Mouse (Mus musculus) heart, embryonic 14.5 days (tissue): Measurements from ENCODE around the gene 4430402I18Rik. TPM values are rescaled to one million over a fixed set of nuclear protein-coding genes. Genes with fewer than 3 reads are reported as not detected.
A peak's percentile ranks its signal among the peaks of the same experiment; 100 is the strongest.

Source experiments
- ATAC-seq: fragments of 200-750 bp; cut with Nextera tagmentation; 2 replicates; pipeline ENCODE4 v1.8.0; 2017; ENCODE audit warnings: low read depth, moderate TSS enrichment; ENCODE audit not compliant: insufficient number of reproducible peaks, insufficient read depth, low FRiP score
- H3K27ac ChIP-seq, 2 experiments: fragments of 200-500 bp in 1 of 2; fragments of 300-500 bp in 1 of 2; sonication (generic) in 1 of 2; replicated peaks in 1 of 2; 2 replicates each; pipeline ENCODE4 v1.5.1; 2012 to 2014; ENCODE audit warnings: low read depth in 2 of 2, low read length in 2 of 2, control low read depth in 1 of 2, mild to moderate bottlenecking in 1 of 2, mixed read lengths in 1 of 2; ENCODE audit not compliant: control insufficient read depth in 1 of 2, insufficient read depth in 1 of 2
- H3K27me3 ChIP-seq: fragments of 300-500 bp; sonication (generic); 2 replicates; pipeline ENCODE4 v1.6.1; 2014; ENCODE audit warnings: mild to moderate bottlenecking, low read length, control low read depth; ENCODE audit not compliant: control insufficient read depth, insufficient read depth
- H3K36me3 ChIP-seq: fragments of 300-500 bp; sonication (generic); 2 replicates; pipeline ENCODE4 v1.6.1; 2014; ENCODE audit warnings: mild to moderate bottlenecking, control low read depth, low read length, mixed read lengths; ENCODE audit not compliant: control insufficient read depth, insufficient read depth
- H3K4me1 ChIP-seq, 2 experiments: fragments of 200-500 bp in 1 of 2; fragments of 300-500 bp in 1 of 2; sonication (generic) in 1 of 2; 2 replicates each; pipeline ENCODE4 v1.6.1; 2012 to 2014; ENCODE audit warnings: low read length in 2 of 2, control low read depth in 1 of 2, mixed read lengths in 1 of 2; ENCODE audit not compliant: control insufficient read depth in 2 of 2, insufficient read depth in 2 of 2
- H3K4me2 ChIP-seq: fragments of 300-500 bp; sonication (generic); 2 replicates; pipeline ENCODE4 v1.6.1; 2014; ENCODE audit warnings: mild to moderate bottlenecking, low read length
- H3K4me3 ChIP-seq, 2 experiments: fragments of 200-500 bp in 1 of 2; fragments of 300-500 bp in 1 of 2; sonication (generic) in 1 of 2; 2 replicates each; pipeline ENCODE4 v1.5.1; 2012 to 2014; ENCODE audit warnings: low read length in 2 of 2, mild to moderate bottlenecking in 2 of 2, control low read depth in 1 of 2, low read depth in 1 of 2, moderate library complexity in 1 of 2; ENCODE audit not compliant: control insufficient read depth in 1 of 2, insufficient read depth in 1 of 2
- H3K9ac ChIP-seq: fragments of 300-500 bp; sonication (generic); 2 replicates; pipeline ENCODE4 v1.6.1; 2014; ENCODE audit warnings: mild to moderate bottlenecking, low read length
- H3K9me3 ChIP-seq: fragments of 300-500 bp; sonication (generic); 2 replicates; pipeline ENCODE4 v1.6.1; 2016; ENCODE audit warnings: low read length, control low read depth; ENCODE audit not compliant: control insufficient read depth
- WGBS: fragments of 180-500 bp; shearing (Covaris S2); extraction: QIAGEN DNeasy Blood & Tissue Kit; methylation state at CpG from one replicate; pipeline ENCODE4 v1.1.7; 2014; 5-methylcytosine and 5-hydroxymethylcytosine counted together
- polyA plus RNA-seq: library from polyadenylated mRNA; unstranded; fragments of >200 nt; fragmentation: Nextera tagmentation; extraction: Ambion mirVana; gene quantifications from 2 replicates; pipeline ENCODE4 v1.2.1, GENCODE M21; 2014

4430402I18Rik gene
- polyA plus RNA-seq: 8.2 and 10.5 TPM in 2 replicates

- 12% methylated on average over 11 of the region's 11 CpGs for WGBS
- Histone ChIP-seq H3K4me3 (no peak within 1 kb of the TSS), H3K36me3 (no peaks in the 10 kb centered on the region), H3K27me3 (no peaks in the 10 kb centered on the region), H3K9me3 (no peaks in the 10 kb centered on the region), H3K4me2 (0 out of 2 replicates have a peak within 1 kb of the TSS, but pooled peaks have one; percentile 36), H3K27ac (no peak within 1 kb of the TSS), H3K9ac (no peak within 1 kb of the TSS), H3K4me1 (peaks cover 6 to 29% of the 10 kb centered on the region in 2 experiments)
- no peak for ATAC-seq
Measured at GRCm38 (mm10) chr19:28967652-28968051, at the start of gene 4430402I18Rik. TSS of gene 4430402I18Rik (minus strand) at chr19:28967800.

GRCm38 (mm10) chr19:29016786-29017185, 49.2 kb upstream of the 4430402I18Rik start:
- H3K27ac ChIP-seq: no peak overlapping the region; a peak in 1 of 4 replicates
- H3K36me3 ChIP-seq: peaks cover 85% of the 10 kb centered on the region
- H3K4me2 ChIP-seq: no peak overlapping the region
- no peaks in the 10 kb centered on the region for H3K27me3 ChIP-seq
- no peak overlapping the region for H3K9ac ChIP-seq
- H3K4me1 ChIP-seq: peaks cover 0 to 3% of the 10 kb centered on the region in 2 experiments; a peak in 2 of 4 replicates
- no peak for ATAC-seq
- H3K9me3 ChIP-seq: no peaks in the 10 kb centered on the region
- no peak overlapping the region for H3K4me3 ChIP-seq
- WGBS: 22% methylated on average over 5 of the region's 5 CpGs

- Histone ChIP-seq H3K27ac (no peak overlapping the region), H3K27me3 (no peaks in the 10 kb centered on the region), H3K4me3 (no peak overlapping the region), H3K4me1 (peaks cover 0 to 3% of the 10 kb centered on the region in 2 experiments; a peak in 2 of 4 replicates), H3K9ac (no peak overlapping the region), H3K9me3 (no peaks in the 10 kb centered on the region), H3K36me3 (peaks cover 85% of the 10 kb centered on the region), H3K4me2 (no peak overlapping the region)
- 64% methylated on average over 5 of the region's 5 CpGs for WGBS
- no peak for ATAC-seq
Measured at GRCm38 (mm10) chr19:29016204-29016765, 48.7 kb upstream of the 4430402I18Rik start.

- ATAC-seq: no peak
- H3K4me2 ChIP-seq: no peak overlapping the region
- no peak overlapping the region for H3K9ac ChIP-seq
- H3K27ac ChIP-seq: no peak overlapping the region
- H3K27me3 ChIP-seq: no peaks in the 10 kb centered on the region
- no peak overlapping the region for H3K4me3 ChIP-seq
- WGBS: 79% methylated on average over 8 of the region's 8 CpGs
- H3K36me3 ChIP-seq: peaks cover 83% of the 10 kb centered on the region
- H3K4me1 ChIP-seq: peaks cover 0 to 3% of the 10 kb centered on the region in 2 experiments; a peak in 2 of 4 replicates
- no peaks in the 10 kb centered on the region for H3K9me3 ChIP-seq
Measured at GRCm38 (mm10) chr19:29015410-29016203, 48.0 kb upstream of the 4430402I18Rik start.

GRCm38 (mm10) chr19:29014466-29015055, 47.0 kb upstream of the 4430402I18Rik start:
- Histone ChIP-seq H3K4me1 (peaks cover 0 to 3% of the 10 kb centered on the region in 2 experiments; a peak in 2 of 4 replicates), H3K4me3 (no peak overlapping the region), H3K9ac (no peak overlapping the region), H3K9me3 (no peaks in the 10 kb centered on the region), H3K4me2 (no peak overlapping the region), H3K36me3 (peaks cover 77% of the 10 kb centered on the region), H3K27ac (no peak overlapping the region), H3K27me3 (no peaks in the 10 kb centered on the region)
- no peak for ATAC-seq
- 83% methylated on average over 5 of the region's 5 CpGs for WGBS

GRCm38 (mm10) chr19:29011355-29011990, 43.9 kb upstream of the 4430402I18Rik start:
- ATAC-seq: no peak
- H3K4me1 ChIP-seq: peaks cover 0 to 3% of the 10 kb centered on the region in 2 experiments; a peak in 1 of 4 replicates
- no peaks in the 10 kb centered on the region for H3K9me3 ChIP-seq
- no peak overlapping the region for H3K4me2 ChIP-seq
- no peak overlapping the region for H3K27ac ChIP-seq
- H3K27me3 ChIP-seq: no peaks in the 10 kb centered on the region
- no peak overlapping the region for H3K9ac ChIP-seq
- 89% methylated on average over 12 of the region's 12 CpGs for WGBS
- no peak overlapping the region for H3K4me3 ChIP-seq
- peaks cover 87% of the 10 kb centered on the region for H3K36me3 ChIP-seq

GRCm38 (mm10) chr19:29009046-29009445, 41.4 kb upstream of the 4430402I18Rik start:
- WGBS: 96% methylated on average over 11 of the region's 11 CpGs
- no peak for ATAC-seq
- H3K36me3 ChIP-seq: peaks cover 73% of the 10 kb centered on the region

More at GRCm38 (mm10) chr19:29009046-29009445, 41.4 kb upstream of the 4430402I18Rik start:
- no peaks in the 10 kb centered on the region for H3K27me3 ChIP-seq
- no peaks in the 10 kb centered on the region for H3K9me3 ChIP-seq
- no peaks in the 10 kb centered on the region for H3K4me1 ChIP-seq
- no peak overlapping the region for H3K4me2 ChIP-seq
- H3K4me3 ChIP-seq: no peak overlapping the region
- H3K27ac ChIP-seq: no peak overlapping the region
- no peak overlapping the region for H3K9ac ChIP-seq
